Mouse (Mus musculus): ENCODE measurements around the gene Gm21885.

Gm21885 gene

GRCm38 (mm10) chr11:94281199-94282181 is at the start of gene Gm21885:
Gene Gm21885, plus strand, starts transcription at chr11:94281873.
- no peak for DNase-seq (ENCODE audit: extremely low read depth, insufficient read length, low spot score)

DNA sequence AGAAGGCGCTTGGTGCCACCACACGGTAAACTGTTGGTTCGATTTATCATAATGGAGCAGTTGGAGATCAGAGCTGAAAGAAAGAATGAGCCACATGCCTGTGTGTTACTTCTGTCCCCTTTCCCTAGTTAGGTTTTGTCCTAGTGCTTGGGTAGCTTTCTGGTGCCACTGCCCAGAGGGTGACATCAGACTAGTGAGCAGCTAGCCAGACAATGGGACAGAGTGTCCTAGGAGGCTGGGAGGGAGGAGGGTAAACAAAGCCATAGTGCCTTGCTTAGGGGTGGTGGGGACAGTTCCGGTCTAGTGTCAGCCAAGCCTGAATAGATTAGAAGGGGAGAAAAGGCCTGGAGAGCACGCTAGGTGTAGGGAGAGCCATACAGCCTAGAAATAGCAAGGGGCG is 48.3 kb upstream of the Gm21885 start:
- DNase-seq (ENCODE audit: extremely low read depth, insufficient read length, low spot score), result no peak

GRCm38 (mm10) chr11:94234380-94234779 is 47.3 kb upstream of the Gm21885 start:
- no peak for DNase-seq (ENCODE audit: extremely low read depth, insufficient read length, low spot score)

DNA sequence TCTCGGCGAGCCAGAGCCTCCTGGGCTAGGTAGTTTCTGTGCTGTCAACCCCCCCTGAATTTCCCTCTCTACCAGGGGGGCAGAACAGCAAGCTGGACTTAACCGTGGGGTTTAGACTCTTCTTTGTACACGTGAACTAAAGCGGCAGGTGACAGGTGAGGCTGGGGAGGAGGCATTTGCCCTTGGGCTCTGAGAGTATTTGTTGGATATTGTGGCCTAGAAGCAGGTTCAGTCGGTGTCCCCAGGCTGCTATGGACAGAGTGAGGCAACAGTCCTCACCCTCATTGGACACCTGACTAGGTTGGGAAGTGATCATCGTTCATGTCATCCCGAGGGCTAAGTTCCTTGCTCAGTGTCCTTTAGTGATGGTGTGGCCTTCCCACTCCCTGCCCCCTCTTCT is 46.8 kb upstream of the Gm21885 start:
- no peak for DNase-seq (ENCODE audit: extremely low read depth, insufficient read length, low spot score)

- DNase-seq (ENCODE audit: extremely low read depth, insufficient read length, low spot score), result peak; percentile 42
These were observed 45.6 kb upstream of the Gm21885 start for GRCm38 (mm10) chr11:94236074-94236473.

DNA sequence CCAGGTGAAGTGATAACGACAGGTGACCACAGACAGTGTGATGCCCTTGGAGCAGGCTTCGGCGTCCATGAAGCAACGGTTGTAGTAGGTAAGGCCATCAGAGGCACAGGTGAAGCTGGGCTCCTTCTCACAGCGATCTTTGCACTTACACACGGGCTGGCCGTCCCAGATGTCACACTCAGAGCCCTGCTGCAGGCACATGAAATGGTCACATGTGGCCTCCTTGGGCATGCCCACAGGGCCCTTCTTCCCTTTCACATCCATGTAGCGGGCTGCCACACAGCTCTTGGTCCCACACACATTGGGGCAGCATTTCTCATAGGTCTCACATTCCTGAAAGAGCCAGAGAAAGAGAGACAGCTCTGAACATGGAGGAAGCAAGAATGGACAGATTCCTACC is 42.9 kb upstream of the Gm21885 start:
- no peak for DNase-seq (ENCODE audit: extremely low read depth, insufficient read length, low spot score)

GRCm38 (mm10) chr11:94239706-94240105 is 42.0 kb upstream of the Gm21885 start:
- no peak for DNase-seq (ENCODE audit: extremely low read depth, insufficient read length, low spot score)

DNA sequence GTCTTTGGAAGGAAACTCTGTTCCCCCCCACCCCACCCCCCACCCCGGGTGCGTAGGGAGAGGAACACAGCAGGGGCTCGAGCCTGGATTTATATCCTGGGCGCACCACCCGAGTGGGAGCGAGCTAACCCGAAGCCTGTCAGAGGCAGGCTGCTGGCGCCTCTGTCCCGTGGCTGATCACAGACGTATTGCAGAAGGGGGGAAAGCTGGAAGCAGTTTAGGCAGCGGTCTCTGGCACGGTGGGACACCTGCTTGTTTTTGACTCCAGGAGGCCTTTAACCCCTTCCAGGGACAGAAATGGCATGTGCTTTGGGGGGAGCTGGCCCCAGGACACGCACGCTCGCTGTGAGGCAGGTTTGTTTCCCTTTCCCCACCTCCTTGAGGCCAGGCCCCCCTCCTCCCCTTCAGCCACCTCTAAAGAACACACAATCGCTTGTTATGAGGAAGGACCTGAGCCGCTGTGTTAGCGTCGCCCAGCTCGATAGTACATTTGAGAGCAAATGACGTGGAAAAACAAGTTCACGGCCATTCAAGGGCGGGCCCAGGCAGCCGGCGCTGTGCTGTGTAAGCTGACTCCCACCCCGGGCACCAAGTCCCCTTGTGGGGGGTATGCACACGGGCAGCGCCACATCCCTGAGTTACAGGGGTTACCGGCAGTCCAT is 38.8 kb upstream of the Gm21885 start:
- DNase-seq (ENCODE audit: extremely low read depth, insufficient read length, low spot score), result no peak

DNA sequence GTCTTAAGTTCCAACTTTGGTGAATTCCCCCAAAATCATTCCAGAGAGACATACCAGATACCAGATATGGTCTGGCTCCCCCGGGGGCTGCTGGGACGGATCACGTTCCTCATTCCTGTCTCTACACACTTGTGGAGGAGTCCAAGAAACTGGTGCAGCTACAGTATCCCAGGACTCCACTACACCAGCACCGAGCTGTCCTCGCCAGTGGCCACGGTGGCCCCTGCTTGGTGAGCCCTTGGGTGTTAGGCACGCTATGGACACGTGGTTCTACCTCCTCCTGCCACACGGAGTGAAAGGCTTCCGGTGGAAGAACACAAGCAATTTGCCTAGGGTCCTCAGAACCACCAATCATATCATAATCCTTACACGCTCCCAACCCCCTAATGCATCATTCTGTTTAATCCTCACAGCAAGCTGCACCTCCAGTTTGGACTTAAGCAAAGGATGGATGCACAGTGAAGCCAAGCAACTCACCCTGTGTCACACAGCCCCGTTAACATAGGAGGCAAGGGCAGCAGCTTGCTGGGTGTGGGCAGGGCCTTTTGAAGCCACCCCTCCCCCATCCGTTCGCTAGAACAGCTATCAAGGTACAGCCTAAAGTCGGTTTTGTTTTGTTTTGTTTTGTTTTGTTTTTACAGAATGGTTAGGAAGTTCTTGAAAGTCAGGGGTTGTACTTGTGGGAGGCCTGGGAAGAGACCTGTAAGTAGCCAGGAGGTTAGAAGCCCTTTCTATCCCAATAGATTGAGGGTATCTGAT is 38.1 kb upstream of the Gm21885 start:
- no peak for DNase-seq (ENCODE audit: extremely low read depth, insufficient read length, low spot score)

- DNase-seq (ENCODE audit: extremely low read depth, insufficient read length, low spot score), result no peak
These were observed 37.3 kb upstream of the Gm21885 start for GRCm38 (mm10) chr11:94244385-94244784.

DNA sequence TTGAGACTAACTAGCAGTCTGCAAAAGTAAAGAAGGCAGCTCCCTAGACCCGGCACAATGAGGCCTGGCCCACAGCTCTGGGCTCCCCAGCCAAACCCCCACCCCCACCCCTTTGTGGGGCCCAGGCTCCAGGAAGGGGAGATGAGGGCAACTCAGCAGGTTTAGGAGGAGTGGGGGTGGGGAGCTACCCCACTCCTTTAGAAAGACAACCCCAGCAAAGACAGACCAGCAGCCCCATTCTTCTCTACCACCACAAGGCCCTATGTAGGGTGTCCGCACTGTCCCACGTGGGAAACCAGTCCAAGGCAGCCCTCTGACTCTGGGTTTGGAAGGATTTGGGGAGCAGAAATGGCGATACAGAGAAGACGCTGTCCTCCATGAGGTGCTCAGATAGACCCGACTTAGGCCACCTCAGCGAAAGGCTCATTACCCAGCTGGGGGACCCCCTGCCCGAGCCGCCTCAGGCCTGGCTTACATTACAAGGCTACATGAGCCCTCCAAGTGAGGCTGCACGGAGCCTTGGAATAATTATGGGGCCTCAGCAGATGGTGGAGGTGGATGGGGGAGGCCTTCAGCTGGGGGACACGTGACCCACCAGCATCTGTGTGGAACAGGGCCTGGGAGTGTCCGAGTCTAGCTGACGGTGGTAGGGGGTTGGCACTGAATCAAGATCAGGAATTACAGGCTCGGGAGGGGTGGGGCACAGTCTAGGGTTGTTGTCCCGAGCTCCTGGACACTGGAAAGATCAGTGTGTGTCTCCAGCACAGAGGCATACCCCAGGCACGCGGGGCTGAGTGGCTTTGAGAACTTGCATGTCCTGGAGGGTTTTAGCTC is 35.5 kb upstream of the Gm21885 start, which contains the start of gene Wfikkn2:
Gene Wfikkn2, minus strand, starts transcription at position 51 of the 834 bp plus-strand sequence.
- DNase-seq (ENCODE audit: extremely low read depth, insufficient read length, low spot score), result no peak

GRCm38 (mm10) chr11:94246789-94247061 is 34.9 kb upstream of the Gm21885 start:
- DNase-seq (ENCODE audit: extremely low read depth, insufficient read length, low spot score), result no peak

- no peak for DNase-seq (ENCODE audit: extremely low read depth, insufficient read length, low spot score)
These were observed 28.5 kb upstream of the Gm21885 start for GRCm38 (mm10) chr11:94253156-94253555.

DNA sequence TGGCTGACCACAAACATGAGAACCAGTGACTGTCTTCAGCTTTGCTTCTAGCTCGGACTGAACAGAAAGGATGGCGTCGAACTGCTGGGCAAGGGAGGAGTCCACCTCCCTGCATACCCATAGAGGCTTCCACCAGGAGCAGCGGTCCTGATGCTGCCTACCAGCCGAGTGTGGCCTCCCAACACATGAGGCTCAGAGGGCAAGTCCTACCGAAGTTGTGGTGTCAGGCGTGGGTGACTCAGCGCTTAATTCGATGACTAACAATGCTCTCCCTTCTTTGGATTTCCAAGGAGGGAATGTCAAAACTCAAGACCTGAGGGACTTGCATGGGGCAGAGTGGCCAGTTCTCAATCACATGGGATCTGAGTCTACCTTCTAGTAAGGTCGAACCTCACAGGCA is 28.0 kb upstream of the Gm21885 start:
- DNase-seq (ENCODE audit: extremely low read depth, insufficient read length, low spot score), result peak; percentile 87

GRCm38 (mm10) chr11:94255733-94256132 is 25.9 kb upstream of the Gm21885 start:
- DNase-seq (ENCODE audit: extremely low read depth, insufficient read length, low spot score), result no peak

DNA sequence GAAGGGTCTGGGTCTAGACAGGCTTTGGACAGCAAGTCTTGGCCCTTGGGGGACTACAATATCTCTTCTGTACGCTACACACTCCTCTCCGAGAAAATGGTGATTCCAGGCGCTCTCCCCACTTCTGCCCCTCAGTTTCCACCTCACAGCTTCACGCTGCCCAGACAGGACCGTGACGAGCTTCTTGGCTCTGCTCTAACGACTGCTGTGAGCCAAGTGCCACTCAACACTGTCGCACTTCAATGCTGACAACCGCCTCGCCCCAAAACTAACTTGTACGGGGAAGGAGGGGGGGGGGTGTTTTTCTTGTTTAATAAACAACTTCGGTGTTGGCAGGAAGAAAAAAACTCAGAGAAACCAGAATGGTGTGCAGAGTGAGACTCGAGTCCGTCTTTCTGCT is 23.7 kb upstream of the Gm21885 start:
- no peak for DNase-seq (ENCODE audit: extremely low read depth, insufficient read length, low spot score)

DNA sequence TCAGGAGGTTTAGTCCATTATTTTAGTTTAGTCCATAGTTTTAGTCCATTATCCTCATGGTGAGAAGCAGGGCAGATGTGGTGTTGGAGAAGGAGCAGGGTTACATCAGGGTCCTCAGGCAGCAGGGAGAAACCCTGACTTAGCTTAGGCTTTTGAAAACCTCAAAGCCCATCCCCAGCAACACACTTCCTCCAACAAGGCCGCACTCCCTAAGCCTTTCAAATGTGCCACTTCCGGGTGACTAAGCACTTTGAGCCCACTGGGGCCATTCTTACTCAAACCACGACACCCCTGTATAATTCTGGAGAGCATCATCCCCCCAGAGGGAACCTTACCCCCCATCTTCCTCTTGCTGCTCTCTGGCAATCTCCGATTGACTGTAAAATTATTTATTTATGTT is 21.9 kb upstream of the Gm21885 start:
- DNase-seq (ENCODE audit: extremely low read depth, insufficient read length, low spot score), result no peak

DNA sequence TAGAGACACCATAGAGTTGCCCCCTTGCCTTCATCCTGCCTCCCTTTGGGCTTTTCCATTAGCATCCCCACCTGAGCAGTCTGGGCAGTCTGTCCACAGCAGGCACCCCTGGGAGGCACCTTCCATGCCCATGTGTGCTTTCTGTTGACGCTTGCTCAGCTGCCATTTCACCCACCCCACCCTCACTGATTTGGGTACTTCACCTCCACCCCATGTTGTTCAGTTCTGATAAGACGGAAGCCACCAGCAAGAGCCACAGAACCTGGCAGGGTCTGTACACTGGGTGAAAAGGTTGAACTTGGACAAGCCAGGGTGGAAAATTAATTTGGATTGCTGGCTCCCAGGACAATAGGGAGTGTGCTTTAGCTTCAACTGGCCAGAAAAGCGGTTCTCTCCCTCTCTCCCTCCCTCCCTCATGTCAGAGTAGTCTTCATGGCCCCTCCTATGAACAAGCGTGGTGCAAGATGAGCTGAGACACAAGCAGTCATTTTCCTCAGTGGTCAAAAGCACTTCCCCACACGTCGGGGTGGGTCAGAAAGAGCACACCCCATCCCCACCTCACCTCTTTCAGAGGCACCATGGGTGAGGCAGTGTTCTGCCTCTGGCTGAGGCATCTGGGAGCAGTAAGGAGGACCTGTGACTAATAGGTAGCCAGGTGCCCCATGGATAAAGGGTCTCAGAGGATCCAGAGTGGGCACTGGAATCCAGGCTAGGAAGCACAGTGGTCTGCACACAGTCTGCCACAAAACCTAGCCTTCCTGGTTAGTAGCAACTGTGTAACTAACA is 19.9 kb upstream of the Gm21885 start:
- DNase-seq (ENCODE audit: extremely low read depth, insufficient read length, low spot score), result no peak

GRCm38 (mm10) chr11:94265134-94265785 is 16.4 kb upstream of the Gm21885 start:
- DNase-seq (ENCODE audit: extremely low read depth, insufficient read length, low spot score), result peak; percentile 60
